Mouse (Mus musculus) neutrophil, adult 83 days (primary cell): ENCODE measurements around the gene Whamm. TPM values are rescaled to one million over a fixed set of nuclear protein-coding genes. Genes with fewer than 3 reads are reported as not detected.

Experiments
- total RNA-seq, 2 experiments: library from RNA; stranded (reverse); gene quantifications; one replicate each; pipeline ENCODE4 v1.2.4; 2023

The Whamm gene
- total RNA-seq, result 10 to 100 TPM; 17.4 to 17.5 TPM

GRCm38 (mm10) chr7:81571108-81571940 lies at the start of gene Whamm:
Whamm (plus strand) TSS chr7:81571266.

GRCm38 (mm10) chr7:81566892-81567291 lies 4.2 kb upstream of the Whamm start, which contains the start of gene Fsd2:
Fsd2 (minus strand) TSS chr7:81566944.

Other genes starting within 250 kb of the Whamm start
- 100 to 1,000 TPM; 804 to 872 TPM for gene Rps17, start 226.0 kb upstream of the Whamm start, total RNA-seq
- gene Cpeb1, start 115.8 kb upstream of the Whamm start, total RNA-seq, result not detected
- gene Ap3b2, start 77.3 kb upstream of the Whamm start, total RNA-seq, result not detected
- not detected for gene BC048679, start 73.0 kb upstream of the Whamm start, total RNA-seq
- gene Fsd2, start 4.3 kb upstream of the Whamm start, total RNA-seq, result not detected
- under 1 TPM; 0.04 to 0.96 TPM for gene Homer2, start 136.3 kb downstream of the Whamm start, total RNA-seq
- 10 to 100 TPM; 39.5 to 42.7 TPM for gene Ramac, start 191.7 kb downstream of the Whamm start, total RNA-seq
- gene 3110040N11Rik, start 218.2 kb downstream of the Whamm start, total RNA-seq, result 10 to 100 TPM; 10.4 to 11.3 TPM